7 mouse cellular contexts compared by ENCODE assay signal in the genomic region with DNA sequence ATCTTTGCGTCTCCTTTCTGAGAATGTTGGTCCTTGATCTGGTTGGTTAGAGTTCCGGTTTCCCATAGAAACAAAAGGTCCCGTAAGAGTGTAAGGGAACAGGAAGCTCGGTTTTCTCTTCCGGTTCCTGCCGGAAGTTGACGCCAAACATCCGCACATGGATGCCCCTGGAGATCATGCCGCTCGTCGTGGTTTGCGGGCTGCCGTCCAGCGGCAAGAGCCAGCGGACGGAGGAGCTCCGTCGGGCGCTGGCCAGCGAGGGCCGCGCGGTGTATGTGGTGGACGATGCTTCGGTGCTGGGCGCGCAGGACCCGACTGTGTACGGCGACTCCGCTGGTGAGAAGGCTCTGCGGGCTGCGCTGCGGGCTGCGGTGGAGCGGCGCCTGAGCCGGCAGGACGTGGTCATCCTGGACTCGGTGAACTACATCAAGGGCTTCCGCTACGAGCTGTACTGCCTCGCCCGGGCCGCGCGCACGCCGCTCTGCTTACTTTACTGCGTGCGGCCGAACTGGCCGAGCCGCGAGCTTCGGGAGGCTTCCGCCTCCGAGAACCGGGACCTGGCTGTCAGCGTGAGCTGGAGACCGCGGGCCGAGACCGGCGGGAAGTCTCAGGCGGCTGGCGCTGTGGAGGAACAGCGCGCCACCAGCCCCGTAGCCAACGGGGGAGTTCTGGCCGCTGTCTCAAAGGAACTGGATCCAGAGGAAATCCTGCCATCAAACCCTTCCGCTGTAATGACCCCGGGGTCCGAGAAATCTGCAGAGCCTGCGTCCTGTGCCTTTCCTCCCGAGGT. TPM values are rescaled to one million over a fixed set of nuclear protein-coding genes. Genes with fewer than 3 reads are reported as not detected.
DNase-seq lines count a peak whose midpoint lies in the region; ATAC-seq lines count a peak whose summit lies in the region.

Gene Kti12, plus strand, starts transcription at position 71 of the 790 bp plus-strand sequence.

- no peaks in the 10 kb centered on the region for H3K36me3 ChIP-seq in intestine, embryonic 15.5 days
- peaks cover 26% of the 10 kb centered on the region for H3K36me3 ChIP-seq in midbrain, embryonic 10.5 days

- H3K4me3 ChIP-seq in intestine, embryonic 15.5 days (replicated peaks) = peak within 1 kb of the TSS; percentile 86
- peak within 1 kb of the TSS; percentile 91 for H3K4me3 ChIP-seq in midbrain, embryonic 10.5 days

- H3K27me3 ChIP-seq in intestine, embryonic 15.5 days (replicated peaks) = no peaks in the 10 kb centered on the region
- no peaks in the 10 kb centered on the region for H3K27me3 ChIP-seq in midbrain, embryonic 10.5 days (ENCODE audit: low read depth, poor library complexity, severe bottlenecking)

- H3K27ac ChIP-seq in intestine, embryonic 15.5 days = peak within 1 kb of the TSS; percentile 93
- peak within 1 kb of the TSS; percentile 86 for H3K27ac ChIP-seq in midbrain, embryonic 10.5 days (replicated peaks)

- peak; percentile 90 for ATAC-seq in intestine, embryonic 15.5 days

- under 1% methylated on average over 77 of the region's 77 CpGs for WGBS in intestine, embryonic 15.5 days
- under 1% methylated on average over 77 of the region's 77 CpGs for WGBS in midbrain, embryonic 10.5 days

- 0 out of 2 replicates have a peak, but pooled peaks cover 8% of the 10 kb centered on the region for H3K4me1 ChIP-seq in intestine, embryonic 15.5 days (replicated peaks)
- peaks cover 38% of the 10 kb centered on the region for H3K4me1 ChIP-seq in midbrain, embryonic 10.5 days

- H3K9me3 ChIP-seq in intestine, embryonic 15.5 days = no peaks in the 10 kb centered on the region
- H3K9me3 ChIP-seq in midbrain, embryonic 10.5 days (replicated peaks) = no peaks in the 10 kb centered on the region

- peak; percentile 70 to 76 for DNase-seq in adrenal gland, adult 18-20 months (ENCODE audit: low spot score in 2 of 2)
- DNase-seq in embryo, embryonic 11 days = peak; percentile 92
- peak; percentile 74 to 80 for DNase-seq in gastrocnemius, postnatal 36 days
- DNase-seq in left cerebral cortex, postnatal 25 days (ENCODE audit: low spot score in 2 of 2) = peak; percentile 87 to 93
- peak; percentile 85 for DNase-seq in midbrain, embryonic 10.5 days (ENCODE audit: low spot score)
- DNase-seq in right cerebral cortex, postnatal 4 days = peak; percentile 74

- H3K4me2 ChIP-seq in intestine, embryonic 15.5 days (replicated peaks) = peak within 1 kb of the TSS; percentile 86

- H3K9ac ChIP-seq in intestine, embryonic 15.5 days = peak within 1 kb of the TSS; percentile 78

- intact Hi-C loops in gastrocnemius, postnatal 36 days (cut with DNase I) = no loop called here
- intact Hi-C loops in left cerebral cortex, postnatal 25 days (cut with DNase I) = no loop called here

RNA-seq across cellular contexts. Expression of gene Kti12, which starts in this region (rescaled TPM):
- 10 to 100 TPM; 30.2 to 33.4 TPM for total RNA-seq in adrenal gland, adult 18-20 months (2021)
- total RNA-seq in gastrocnemius, postnatal 36 days (2021) = 10 to 100 TPM; 18.9 to 21.7 TPM
- polyA plus RNA-seq in intestine, embryonic 15.5 days (2015; fragmentation: Nextera tagmentation; extraction: Ambion mirVana) = 57.6 and 57.8 TPM in 2 replicates
- 10 to 100 TPM; 15.4 to 18.7 TPM for total RNA-seq in left cerebral cortex, postnatal 25 days (2021)
- 53.4 and 62.2 TPM in 2 replicates for polyA plus RNA-seq in midbrain, embryonic 10.5 days (2016; fragmentation: Nextera tagmentation; extraction: Ambion mirVana)

Comparison
In these comparisons a context has a peak if more than half of its experiments do, and no peak if none do; other contexts are left out.
1. Peak in every context shown above with its lines: DNase-seq, ATAC-seq, H3K4me3 ChIP-seq and H3K27ac ChIP-seq.